Mouse (Mus musculus) G1E (cell line): ENCODE data around the gene Ago3.

Experiments
- CTCF ChIP-seq: IDR thresholded peaks from 2 replicates; pipeline ENCODE4 v1.5.1; 2012; ENCODE audit warnings: low read depth, low read length, inconsistent platforms, mixed read lengths
- TAL1 ChIP-seq: conservative IDR thresholded peaks from 2 replicates; pipeline ENCODE4 v1.6.1; 2012; ENCODE audit warnings: low read depth, low read length, inconsistent platforms, mixed read lengths

DNA sequence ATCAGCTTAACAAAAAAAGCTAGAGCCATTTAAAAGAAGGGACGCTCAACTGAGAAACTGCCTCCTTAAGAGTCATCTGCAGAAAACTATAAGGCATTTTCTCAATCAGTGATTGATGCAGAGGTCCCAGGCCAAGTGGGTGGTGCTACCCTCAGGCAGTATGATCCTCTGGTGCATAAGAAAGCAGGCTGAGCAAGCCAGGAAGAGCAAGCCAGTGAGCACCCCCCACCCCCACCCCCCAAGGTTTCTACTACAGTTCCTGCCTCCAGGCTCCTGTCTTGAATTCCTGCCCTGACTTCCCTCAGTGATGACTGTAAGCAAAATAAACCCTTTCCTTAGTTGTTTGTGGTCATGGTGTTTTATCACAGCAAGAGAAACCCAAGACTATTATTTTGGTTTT lies 20.9 kb upstream of the Ago3 start:
- no peak for TF ChIP-seq CTCF
- TF ChIP-seq TAL1 = no peak
